Comparison of ENCODE assay signal across 9 mouse cellular contexts in the genomic region with DNA sequence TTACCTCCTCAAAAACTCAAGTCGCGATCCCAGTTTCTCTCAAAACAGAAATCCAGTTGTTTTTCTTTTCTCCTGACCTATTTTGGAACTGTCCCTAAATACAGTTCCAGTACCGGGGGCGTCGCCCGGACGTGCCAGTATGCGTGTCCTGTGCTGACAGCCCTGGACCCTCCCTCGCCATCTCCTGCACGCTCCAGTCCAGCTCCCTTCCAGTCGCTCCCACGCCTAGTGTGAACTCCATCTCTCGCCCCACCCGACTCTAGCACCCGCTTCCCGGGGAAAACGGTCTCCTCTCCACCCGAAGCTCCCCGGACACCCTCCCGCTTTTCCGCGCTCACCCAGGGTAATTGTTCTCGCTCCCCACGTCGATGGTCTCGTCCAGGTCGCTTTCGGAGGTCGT. TPM values are rescaled to one million over a fixed set of nuclear protein-coding genes. Genes with fewer than 3 reads are reported as not detected.
DNase-seq lines count a peak whose midpoint lies in the region; ATAC-seq and TF ChIP-seq lines count a peak whose summit lies in the region.
"Had no signal": no experiment of that assay in that cellular context is flagged by ENCODE, and none has a peak within 500 bp of the region (broad histone marks: within the 10 kb centered on the region; RNA-seq: fewer than 3 reads in every experiment).

No protein-coding gene starts in this region.

- peak; percentile 26 for ATAC-seq in kidney, postnatal 0 days (replicated peaks; ENCODE audit: low FRiP score, low read depth)
- 0 out of 2 replicates have a peak, but pooled peaks have one; percentile 37 for ATAC-seq in embryonic facial prominence, embryonic 12.5 days (ENCODE audit: insufficient number of reproducible peaks, insufficient read depth, low FRiP score, low TSS enrichment)
- peak; percentile 45 for ATAC-seq in intestine, embryonic 16.5 days
- ATAC-seq in midbrain, embryonic 16.5 days = peak; percentile 77

- H3K9ac ChIP-seq in kidney, postnatal 0 days (ENCODE audit: low read depth, low read length) = peak overlapping the region; percentile 49; the same call in 1 of the 2 replicates
- H3K9ac ChIP-seq in embryonic facial prominence, embryonic 12.5 days = peak overlapping the region; percentile 51; the same call in 1 of the 2 replicates
- peak overlapping the region; percentile 65 for H3K9ac ChIP-seq in intestine, embryonic 16.5 days (ENCODE audit: low read depth, low read length)
- peak overlapping the region; percentile 62 for H3K9ac ChIP-seq in midbrain, embryonic 16.5 days (ENCODE audit: low read depth, low read length)

- no peak for TF ChIP-seq CTCF in kidney, postnatal 0 days (IDR thresholded peaks at IDR 0.05; ENCODE audit: low read depth)

- no peaks in the 10 kb centered on the region for H3K4me1 ChIP-seq in kidney, postnatal 0 days (replicated peaks; ENCODE audit: insufficient read depth, low read length)
- H3K4me1 ChIP-seq in embryonic facial prominence, embryonic 12.5 days = peaks cover 12% of the 10 kb centered on the region; the same call in 1 of the 2 replicates
- H3K4me1 ChIP-seq in intestine, embryonic 16.5 days (ENCODE audit: control insufficient read depth, insufficient read depth, low read length) = peaks cover 14% of the 10 kb centered on the region
- H3K4me1 ChIP-seq in midbrain, embryonic 16.5 days (ENCODE audit: control insufficient read depth, insufficient read depth, low read length) = peaks cover 18% of the 10 kb centered on the region; the same call in 1 of the 2 replicates

- under 1% methylated on average over 29 of the region's 29 CpGs for WGBS in kidney, postnatal 0 days
- WGBS in embryonic facial prominence, embryonic 12.5 days = 0% methylated on average over 29 of the region's 29 CpGs
- WGBS in intestine, embryonic 16.5 days = under 1% methylated on average over 29 of the region's 29 CpGs
- 0% methylated on average over 29 of the region's 29 CpGs for WGBS in midbrain, embryonic 16.5 days

- 0 out of 2 replicates have a peak, but pooled peaks cover 4% of the 10 kb centered on the region for H3K27me3 ChIP-seq in kidney, postnatal 0 days (ENCODE audit: insufficient read depth, low read length)
- H3K27me3 ChIP-seq in embryonic facial prominence, embryonic 12.5 days = peaks cover 36% of the 10 kb centered on the region
- H3K27me3 ChIP-seq in intestine, embryonic 16.5 days (replicated peaks; ENCODE audit: control insufficient read depth, insufficient read depth, low read length) = peaks cover 7% of the 10 kb centered on the region; the same call in 1 of the 2 replicates
- peaks cover 25% of the 10 kb centered on the region for H3K27me3 ChIP-seq in midbrain, embryonic 16.5 days (ENCODE audit: control insufficient read depth, insufficient read depth, low read depth, low read length)

- peak overlapping the region; percentile 50; the same call in 1 of the 2 replicates for H3K27ac ChIP-seq in kidney, postnatal 0 days
- 0 out of 2 replicates have a peak overlapping the region, but pooled peaks have one; percentile 8 for H3K27ac ChIP-seq in embryonic facial prominence, embryonic 12.5 days
- peak overlapping the region; percentile 27; the same call in 1 of the 2 replicates for H3K27ac ChIP-seq in intestine, embryonic 16.5 days (ENCODE audit: low read length)
- H3K27ac ChIP-seq in midbrain, embryonic 16.5 days (ENCODE audit: low read length) = peak overlapping the region; percentile 10; the same call in 1 of the 2 replicates

- intact Hi-C loops in gastrocnemius, postnatal 36 days (cut with DNase I) = no loop called here

- peak overlapping the region; percentile 83 for H3K4me2 ChIP-seq in kidney, postnatal 0 days (ENCODE audit: low read length)
- peak overlapping the region; percentile 89 for H3K4me2 ChIP-seq in embryonic facial prominence, embryonic 12.5 days (replicated peaks)
- H3K4me2 ChIP-seq in intestine, embryonic 16.5 days (ENCODE audit: low read depth, low read length) = peak overlapping the region; percentile 91
- peak overlapping the region; percentile 91 for H3K4me2 ChIP-seq in midbrain, embryonic 16.5 days (ENCODE audit: low read length)

- no peaks in the 10 kb centered on the region for H3K36me3 ChIP-seq in kidney, postnatal 0 days (ENCODE audit: insufficient read depth, low read length)
- H3K36me3 ChIP-seq in embryonic facial prominence, embryonic 12.5 days = no peaks in the 10 kb centered on the region
- H3K36me3 ChIP-seq in intestine, embryonic 16.5 days (ENCODE audit: control insufficient read depth, insufficient read depth, low read length) = no peaks in the 10 kb centered on the region
- no peaks in the 10 kb centered on the region for H3K36me3 ChIP-seq in midbrain, embryonic 16.5 days (ENCODE audit: control insufficient read depth, insufficient read depth, low read length)

- no peaks in the 10 kb centered on the region for H3K9me3 ChIP-seq in kidney, postnatal 0 days (replicated peaks; ENCODE audit: low read length)
- no peaks in the 10 kb centered on the region for H3K9me3 ChIP-seq in embryonic facial prominence, embryonic 12.5 days
- no peaks in the 10 kb centered on the region for H3K9me3 ChIP-seq in intestine, embryonic 16.5 days (ENCODE audit: control insufficient read depth, low read length)
- H3K9me3 ChIP-seq in midbrain, embryonic 16.5 days (replicated peaks; ENCODE audit: control insufficient read depth, low read length, poor library complexity, severe bottlenecking) = no peaks in the 10 kb centered on the region

- peak overlapping the region; percentile 56 for H3K4me3 ChIP-seq in kidney, postnatal 0 days (replicated peaks; ENCODE audit: low read depth, low read length)
- H3K4me3 ChIP-seq in embryonic facial prominence, embryonic 12.5 days = peak overlapping the region; percentile 66
- peak overlapping the region; percentile 65 for H3K4me3 ChIP-seq in intestine, embryonic 16.5 days (ENCODE audit: low read length)
- peak overlapping the region; percentile 70 for H3K4me3 ChIP-seq in midbrain, embryonic 16.5 days (ENCODE audit: low read depth, low read length)

- peak; percentile 58 for DNase-seq in kidney, postnatal 0 days (ENCODE audit: low spot score)
- DNase-seq in kidney, postnatal 4 days = no peak
- DNase-seq in ovary, postnatal 14 days (ENCODE audit: low spot score) = no peak
- no peak for DNase-seq in gastrocnemius, postnatal 36 days
- DNase-seq in adrenal gland, adult (ENCODE audit: inconsistent age in 2 of 2, low spot score in 1 of 2) = no peak

RNA-seq across cellular contexts. Expression of a gene that starts 0.4 kb away (rescaled TPM):
- 3.4 and 3.5 TPM in 2 replicates for polyA plus RNA-seq in kidney, postnatal 0 days (2015; fragmentation: Nextera tagmentation; extraction: Ambion mirVana)
- polyA plus RNA-seq in embryonic facial prominence, embryonic 12.5 days (2016; fragmentation: Nextera tagmentation; extraction: Ambion mirVana) = 17.6 and 19.2 TPM in 2 replicates
- 2.9 TPM in 2 replicates for polyA plus RNA-seq in intestine, embryonic 16.5 days (2015; fragmentation: Nextera tagmentation; extraction: Ambion mirVana)
- 3.4 and 4.0 TPM in 2 replicates for polyA plus RNA-seq in midbrain, embryonic 16.5 days (2015; fragmentation: Nextera tagmentation; extraction: Ambion mirVana)
- under 1 TPM; 0.37 to 0.43 TPM for total RNA-seq in gastrocnemius, postnatal 36 days (2021)
- total RNA-seq: neutrophil, adult 5-6 weeks had no signal

RNA-seq across cellular contexts. Expression of a gene that starts 39.1 kb away (rescaled TPM):
- polyA plus RNA-seq in kidney, postnatal 0 days (2015; fragmentation: Nextera tagmentation; extraction: Ambion mirVana) = 19.6 and 21.9 TPM in 2 replicates
- polyA plus RNA-seq in embryonic facial prominence, embryonic 12.5 days (2016; fragmentation: Nextera tagmentation; extraction: Ambion mirVana) = 12.0 and 14.6 TPM in 2 replicates
- 8.1 and 9.4 TPM in 2 replicates for polyA plus RNA-seq in intestine, embryonic 16.5 days (2015; fragmentation: Nextera tagmentation; extraction: Ambion mirVana)
- polyA plus RNA-seq in midbrain, embryonic 16.5 days (2015; fragmentation: Nextera tagmentation; extraction: Ambion mirVana) = 24.6 and 25.4 TPM in 2 replicates
- 1 to 10 TPM; 2.1 to 2.5 TPM for total RNA-seq in gastrocnemius, postnatal 36 days (2021)

Comparison
In these comparisons a context has a peak if more than half of its experiments do, and no peak if none do; other contexts are left out.
1. ATAC-seq: peak in every context shown above with its lines; median percentile 77 in midbrain, embryonic 16.5 days; 45 in intestine, embryonic 16.5 days; 37 in embryonic facial prominence, embryonic 12.5 days; 26 in kidney, postnatal 0 days.